Mouse (Mus musculus): Measurements from ENCODE around the gene Cnih3.

DNA sequence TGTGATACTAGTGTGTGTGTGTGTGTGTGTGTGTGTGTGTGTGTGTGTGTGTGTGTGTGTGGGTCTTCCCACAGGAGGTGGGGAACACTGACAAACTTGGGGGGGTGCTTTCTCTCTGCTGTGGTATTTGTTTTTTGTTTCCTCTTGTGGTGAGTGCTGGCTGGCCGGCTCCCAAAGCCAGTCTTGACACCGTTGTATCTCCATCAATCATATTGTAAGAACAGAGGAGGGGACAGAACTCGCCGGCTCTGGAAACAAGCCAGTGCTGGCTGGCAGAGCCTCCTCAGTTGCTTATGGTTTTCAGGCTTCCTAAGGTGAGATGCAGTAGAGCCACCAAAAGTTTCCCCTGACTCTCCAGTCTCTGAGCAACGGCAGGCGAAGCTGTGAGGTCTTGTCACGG is 6.1 kb downstream of the Cnih3 start:
- TF ChIP-seq CTCF (IDR thresholded peaks at IDR 0.05; ENCODE audit: low read depth, low read length): no peak
- TF ChIP-seq POLR2A (IDR thresholded peaks at IDR 0.05; ENCODE audit: insufficient read depth, low read length): no peak
- TF ChIP-seq EP300 (IDR thresholded peaks at IDR 0.05; ENCODE audit: insufficient read depth, low read depth, low read length): no peak

All from ES-Bruce4 (cell line).